Mouse (Mus musculus): ENCODE data around the gene Adam33. TPM values are rescaled to one million over a fixed set of nuclear protein-coding genes. Genes with fewer than 3 reads are reported as not detected.

The Adam33 gene
- polyA plus RNA-seq, 1 experiment from 2014 or later = 0.36 TPM

DNA sequence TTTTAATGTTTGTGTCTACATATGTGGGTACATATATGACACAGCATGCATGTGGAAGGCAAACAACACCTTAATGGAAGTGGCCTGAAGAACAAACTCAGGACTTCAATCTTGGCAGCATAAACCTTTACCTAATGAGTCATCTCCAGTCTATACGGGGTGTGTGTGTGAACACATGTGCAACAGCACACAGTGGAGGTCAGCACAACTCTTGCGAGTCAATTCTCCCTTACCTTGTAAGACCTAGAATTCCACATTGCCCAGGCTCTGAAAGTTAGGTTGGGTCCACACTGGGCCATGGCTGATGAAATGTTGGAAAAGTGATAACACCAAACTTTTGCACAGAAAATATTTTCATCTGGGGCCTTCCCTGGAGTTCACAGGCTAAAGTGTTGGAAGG, 33.1 kb downstream of the Adam33 start:
- 88% methylated on average over 2 of the region's 2 CpGs for WGBS
- Histone ChIP-seq H3K27ac (ENCODE audit: low read depth, low read length) (no peak overlapping the region), H3K4me1 (replicated peaks; ENCODE audit: control insufficient read depth, insufficient read depth, low read length) (no peaks in the 10 kb centered on the region), H3K9me3 (ENCODE audit: control insufficient read depth, low read length) (no peaks in the 10 kb centered on the region), H3K36me3 (ENCODE audit: control insufficient read depth, insufficient read depth, low read length) (no peaks in the 10 kb centered on the region; the same call in 1 of the 2 replicates), H3K9ac (ENCODE audit: low read length) (no peak overlapping the region), H3K4me2 (ENCODE audit: low read depth, low read length, severe bottlenecking) (no peak overlapping the region), H3K4me3 (ENCODE audit: low read depth, low read length) (no peak overlapping the region), H3K27me3 (ENCODE audit: control insufficient read depth, insufficient read depth, low read length) (no peaks in the 10 kb centered on the region)
- ATAC-seq (replicated peaks; ENCODE audit: low FRiP score) = no peak
- DNase-seq (ENCODE audit: low spot score) = no peak

DNA sequence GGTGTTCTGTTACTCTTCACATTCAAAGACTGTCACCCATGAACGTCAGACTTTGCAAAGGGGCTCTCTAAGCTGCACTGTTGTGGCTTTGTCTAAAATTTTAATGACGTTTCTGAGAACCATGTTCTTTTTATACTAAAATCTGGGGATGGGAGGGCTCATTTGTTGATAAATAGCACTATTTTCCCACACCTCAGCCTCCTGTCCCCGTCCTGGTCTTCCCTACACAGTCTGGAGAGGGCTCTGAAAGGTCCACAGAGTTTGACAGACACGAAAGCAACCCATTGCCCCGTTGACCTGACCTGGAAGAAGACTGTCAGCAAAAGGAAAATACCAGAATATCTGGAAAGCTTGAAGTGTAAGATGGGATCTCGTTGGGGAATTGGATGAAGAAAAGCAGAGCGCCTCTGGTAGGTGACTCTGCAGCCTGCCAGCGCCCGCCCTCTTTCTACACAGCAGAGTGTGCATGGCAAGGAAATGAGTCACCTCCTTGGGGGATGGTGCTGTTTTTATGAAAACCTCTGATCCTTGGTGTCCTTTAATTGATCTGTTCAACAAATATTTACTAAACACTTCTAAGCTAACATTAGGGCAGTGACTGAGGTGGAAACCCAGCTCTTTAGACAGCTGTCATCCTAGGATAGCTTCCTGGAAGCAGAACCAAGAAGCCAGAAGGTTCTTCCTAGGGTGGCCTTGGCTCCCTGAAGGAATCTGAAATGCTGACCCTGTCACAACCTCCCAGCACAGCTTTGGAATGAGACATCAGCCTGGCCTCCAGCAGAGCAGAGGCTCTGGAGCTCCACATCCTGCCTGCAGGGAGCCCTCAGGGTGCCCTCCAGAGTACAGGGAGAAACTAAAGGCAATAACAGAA, 34.3 kb downstream of the Adam33 start:
- Histone ChIP-seq H3K4me1 (replicated peaks; ENCODE audit: control insufficient read depth, insufficient read depth, low read length) (no peaks in the 10 kb centered on the region), H3K4me3 (ENCODE audit: low read depth, low read length) (no peak overlapping the region), H3K9ac (ENCODE audit: low read length) (no peak overlapping the region), H3K4me2 (ENCODE audit: low read depth, low read length, severe bottlenecking) (no peak overlapping the region), H3K36me3 (ENCODE audit: control insufficient read depth, insufficient read depth, low read length) (no peaks in the 10 kb centered on the region; the same call in 1 of the 2 replicates), H3K9me3 (ENCODE audit: control insufficient read depth, low read length) (no peaks in the 10 kb centered on the region), H3K27me3 (ENCODE audit: control insufficient read depth, insufficient read depth, low read length) (no peaks in the 10 kb centered on the region), H3K27ac (ENCODE audit: low read depth, low read length) (no peak overlapping the region)
- WGBS = 78% methylated on average over 9 of the region's 9 CpGs
- ATAC-seq (replicated peaks; ENCODE audit: low FRiP score) (no peak), DNase-seq (ENCODE audit: low spot score) (no peak)

DNA sequence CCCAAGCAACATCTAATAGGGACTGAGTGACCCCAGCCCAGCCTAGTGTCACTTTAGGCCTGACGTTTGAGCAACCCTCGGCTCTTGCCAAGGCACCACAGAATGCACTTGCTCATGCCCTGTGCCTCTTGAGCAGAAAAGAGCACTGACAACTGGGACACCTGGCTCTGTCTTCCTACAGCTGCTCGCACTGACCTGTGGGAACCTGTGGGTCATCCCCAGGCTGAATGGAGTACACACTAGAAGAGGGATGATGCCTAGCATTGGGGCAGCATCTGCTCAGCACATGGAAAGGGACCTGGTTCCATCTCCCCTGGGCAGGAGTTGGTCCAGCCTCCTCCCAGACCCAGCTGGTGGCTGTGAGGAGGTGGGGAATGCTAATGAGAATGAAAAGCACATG, 36.7 kb downstream of the Adam33 start:
- 78% methylated on average over 3 of the region's 3 CpGs for WGBS
- Histone ChIP-seq H3K27me3 (ENCODE audit: control insufficient read depth, insufficient read depth, low read length) (no peaks in the 10 kb centered on the region), H3K9me3 (ENCODE audit: control insufficient read depth, low read length) (no peaks in the 10 kb centered on the region), H3K4me1 (replicated peaks; ENCODE audit: control insufficient read depth, insufficient read depth, low read length) (no peaks in the 10 kb centered on the region), H3K4me2 (ENCODE audit: low read depth, low read length, severe bottlenecking) (no peak overlapping the region), H3K36me3 (ENCODE audit: control insufficient read depth, insufficient read depth, low read length) (no peaks in the 10 kb centered on the region; the same call in 1 of the 2 replicates), H3K27ac (ENCODE audit: low read depth, low read length) (no peak overlapping the region), H3K4me3 (ENCODE audit: low read depth, low read length) (no peak overlapping the region), H3K9ac (ENCODE audit: low read length) (no peak overlapping the region)
- no peak for ATAC-seq (replicated peaks; ENCODE audit: low FRiP score)
- DNase-seq (ENCODE audit: low spot score) = no peak

DNA sequence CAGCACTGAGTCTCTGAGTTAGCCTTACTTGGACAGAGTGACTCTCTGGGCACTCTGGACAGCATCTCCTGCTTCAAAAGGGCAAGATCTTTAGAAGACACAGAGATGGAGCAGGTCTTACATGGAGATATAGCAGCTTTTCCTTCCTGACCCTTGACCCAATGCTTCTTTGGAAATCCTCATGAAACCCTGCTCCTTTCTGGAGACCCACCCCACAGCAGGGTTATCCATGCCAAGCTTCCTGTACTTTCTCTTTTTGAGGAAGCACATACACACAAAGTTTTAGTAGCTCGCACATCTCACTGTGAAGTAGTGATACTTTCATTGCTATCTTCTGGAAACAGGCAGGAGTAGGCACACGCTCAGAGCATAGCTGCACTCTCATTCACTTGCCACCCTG, 38.4 kb downstream of the Adam33 start:
- 93% methylated on average over 2 of the region's 2 CpGs for WGBS
- H3K4me3 ChIP-seq (ENCODE audit: low read depth, low read length) = no peak overlapping the region
- ATAC-seq (replicated peaks; ENCODE audit: low FRiP score) (no peak), DNase-seq (ENCODE audit: low spot score) (no peak)
- H3K4me2 ChIP-seq (ENCODE audit: low read depth, low read length, severe bottlenecking) = no peak overlapping the region
- H3K27ac ChIP-seq (ENCODE audit: low read depth, low read length) = no peak overlapping the region
- no peak overlapping the region for H3K9ac ChIP-seq (ENCODE audit: low read length)
- H3K27me3 ChIP-seq (ENCODE audit: control insufficient read depth, insufficient read depth, low read length) = no peaks in the 10 kb centered on the region
- no peaks in the 10 kb centered on the region for H3K4me1 ChIP-seq (replicated peaks; ENCODE audit: control insufficient read depth, insufficient read depth, low read length)
- H3K36me3 ChIP-seq (ENCODE audit: control insufficient read depth, insufficient read depth, low read length) = no peaks in the 10 kb centered on the region; the same call in 1 of the 2 replicates
- no peaks in the 10 kb centered on the region for H3K9me3 ChIP-seq (ENCODE audit: control insufficient read depth, low read length)

DNA sequence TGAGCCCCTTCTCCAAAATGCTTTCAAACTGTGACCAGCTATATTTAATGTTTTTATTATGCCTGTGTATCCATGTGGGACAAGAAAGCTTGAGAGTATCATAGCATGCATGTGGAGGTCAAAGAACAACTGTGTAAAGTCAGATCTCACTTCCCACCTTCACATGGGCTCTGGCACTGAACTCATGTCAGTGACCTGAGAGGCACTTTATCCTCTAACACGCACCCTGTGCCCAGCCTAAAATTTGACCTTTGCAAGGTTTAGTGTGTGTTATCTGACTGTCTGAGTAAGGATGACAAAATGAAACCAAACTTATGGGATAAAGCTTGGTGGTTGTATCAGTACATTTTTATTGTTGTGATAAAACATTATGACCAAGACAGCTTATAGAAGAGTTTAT, 53.0 kb downstream of the Adam33 start:
- H3K27ac ChIP-seq (ENCODE audit: low read depth, low read length) = no peak overlapping the region

DNA sequence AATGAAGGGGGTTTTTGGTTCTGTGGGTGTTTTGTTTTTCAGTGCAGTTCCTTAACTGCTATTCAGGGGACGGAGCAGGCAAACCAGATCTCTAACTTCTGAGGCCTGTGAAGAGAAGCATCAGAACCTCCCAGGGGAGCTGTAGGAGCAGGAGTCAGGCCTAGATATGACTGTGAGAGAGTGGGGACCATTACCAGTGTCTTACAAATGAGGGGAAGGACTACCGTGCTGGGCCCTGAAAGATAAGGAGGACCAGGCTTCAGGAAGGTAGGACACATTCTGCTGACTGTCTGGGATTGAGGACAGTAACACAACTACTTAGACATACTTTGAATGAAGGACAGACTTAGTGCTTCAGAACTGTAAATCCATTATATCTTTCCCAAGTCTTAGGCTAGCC, 54.5 kb downstream of the Adam33 start:
- H3K4me2 ChIP-seq (ENCODE audit: low read depth, low read length, severe bottlenecking) = no peak overlapping the region
- no peak overlapping the region for H3K4me3 ChIP-seq (ENCODE audit: low read depth, low read length)
- H3K4me1 ChIP-seq (replicated peaks; ENCODE audit: control insufficient read depth, insufficient read depth, low read length) = no peaks in the 10 kb centered on the region
- no peak for DNase-seq (ENCODE audit: low spot score)
- H3K9me3 ChIP-seq (ENCODE audit: control insufficient read depth, low read length) = no peaks in the 10 kb centered on the region
- 80% methylated on average over 2 of the region's 2 CpGs for WGBS
- no peak for ATAC-seq (replicated peaks; ENCODE audit: low FRiP score)
- no peaks in the 10 kb centered on the region for H3K27me3 ChIP-seq (ENCODE audit: control insufficient read depth, insufficient read depth, low read length)
- no peak overlapping the region for H3K9ac ChIP-seq (ENCODE audit: low read length)
- H3K27ac ChIP-seq (ENCODE audit: low read depth, low read length) = no peak overlapping the region
- no peaks in the 10 kb centered on the region; the same call in 1 of the 2 replicates for H3K36me3 ChIP-seq (ENCODE audit: control insufficient read depth, insufficient read depth, low read length)

More for the DNA sequence above, 53.0 kb downstream of the Adam33 start:
- Histone ChIP-seq H3K4me2 (ENCODE audit: low read depth, low read length, severe bottlenecking) (no peak overlapping the region), H3K36me3 (ENCODE audit: control insufficient read depth, insufficient read depth, low read length) (no peaks in the 10 kb centered on the region; the same call in 1 of the 2 replicates), H3K4me1 (replicated peaks; ENCODE audit: control insufficient read depth, insufficient read depth, low read length) (no peaks in the 10 kb centered on the region), H3K9me3 (ENCODE audit: control insufficient read depth, low read length) (no peaks in the 10 kb centered on the region), H3K9ac (ENCODE audit: low read length) (no peak overlapping the region), H3K27me3 (ENCODE audit: control insufficient read depth, insufficient read depth, low read length) (no peaks in the 10 kb centered on the region), H3K4me3 (ENCODE audit: low read depth, low read length) (no peak overlapping the region)
- 92% methylated on average over 1 of the region's 1 CpGs for WGBS
- DNase-seq (ENCODE audit: low spot score) (no peak), ATAC-seq (replicated peaks; ENCODE audit: low FRiP score) (no peak)

Small RNA genes lying within 50 kb of the gene (microRNA-seq; reads per million reads assigned to microRNA genes)
- not detected for gene Mir6973b (ENCODE audit: insufficient number of aligned reads)

Other genes starting within 250 kb of the Adam33 start
- gene 4930402H24Rik, start 157.4 kb downstream of the Adam33 start, polyA plus RNA-seq (2014; fragmentation: Nextera tagmentation; extraction: Ambion mirVana) = 47.4 and 53.1 TPM in 2 replicates
- gene Atrn, start 157.3 kb downstream of the Adam33 start, polyA plus RNA-seq (2014; fragmentation: Nextera tagmentation; extraction: Ambion mirVana) = 11.3 TPM in 2 replicates
- 3.4 and 4.0 TPM in 2 replicates for gene Gfra4, start 20.7 kb downstream of the Adam33 start, polyA plus RNA-seq (2014; fragmentation: Nextera tagmentation; extraction: Ambion mirVana)
- gene Siglec1, start 23.0 kb upstream of the Adam33 start, polyA plus RNA-seq (2014; fragmentation: Nextera tagmentation; extraction: Ambion mirVana) = 0.13 and 0.36 TPM in 2 replicates
- gene Hspa12b, start 63.5 kb upstream of the Adam33 start, polyA plus RNA-seq (2014; fragmentation: Nextera tagmentation; extraction: Ambion mirVana) = 4.2 and 5.6 TPM in 2 replicates
- not detected in 2 replicates for gene Gm11037, start 69.7 kb upstream of the Adam33 start, polyA plus RNA-seq (2014; fragmentation: Nextera tagmentation; extraction: Ambion mirVana)
- gene 1700037H04Rik, start 96.3 kb upstream of the Adam33 start, polyA plus RNA-seq (2014; fragmentation: Nextera tagmentation; extraction: Ambion mirVana) = 122 and 132 TPM in 2 replicates
- gene Cenpb, start 116.3 kb upstream of the Adam33 start, polyA plus RNA-seq (2014; fragmentation: Nextera tagmentation; extraction: Ambion mirVana) = 12.3 and 13.7 TPM in 2 replicates
- 92.2 and 93.0 TPM in 2 replicates for gene Cdc25b, start 123.1 kb upstream of the Adam33 start, polyA plus RNA-seq (2014; fragmentation: Nextera tagmentation; extraction: Ambion mirVana)
- gene Spef1, start 123.5 kb upstream of the Adam33 start, polyA plus RNA-seq (2014; fragmentation: Nextera tagmentation; extraction: Ambion mirVana) = 9.3 and 10.3 TPM in 2 replicates
- 30.6 and 31.4 TPM in 2 replicates for gene Ap5s1, start 143.3 kb upstream of the Adam33 start, polyA plus RNA-seq (2014; fragmentation: Nextera tagmentation; extraction: Ambion mirVana)
- gene Mavs, start 170.2 kb upstream of the Adam33 start, polyA plus RNA-seq (2014; fragmentation: Nextera tagmentation; extraction: Ambion mirVana) = 16.6 and 17.1 TPM in 2 replicates
- gene Pank2, start 198.7 kb upstream of the Adam33 start, polyA plus RNA-seq (2014; fragmentation: Nextera tagmentation; extraction: Ambion mirVana) = 66.3 and 66.5 TPM in 2 replicates